Mouse (Mus musculus): Measurements from ENCODE around the gene C130050O18Rik. TPM values are rescaled to one million over a fixed set of nuclear protein-coding genes. Genes with fewer than 3 reads are reported as not detected.

The C130050O18Rik gene
- total RNA-seq, 1 experiment from 2014 or later, result 3.3 TPM

DNA sequence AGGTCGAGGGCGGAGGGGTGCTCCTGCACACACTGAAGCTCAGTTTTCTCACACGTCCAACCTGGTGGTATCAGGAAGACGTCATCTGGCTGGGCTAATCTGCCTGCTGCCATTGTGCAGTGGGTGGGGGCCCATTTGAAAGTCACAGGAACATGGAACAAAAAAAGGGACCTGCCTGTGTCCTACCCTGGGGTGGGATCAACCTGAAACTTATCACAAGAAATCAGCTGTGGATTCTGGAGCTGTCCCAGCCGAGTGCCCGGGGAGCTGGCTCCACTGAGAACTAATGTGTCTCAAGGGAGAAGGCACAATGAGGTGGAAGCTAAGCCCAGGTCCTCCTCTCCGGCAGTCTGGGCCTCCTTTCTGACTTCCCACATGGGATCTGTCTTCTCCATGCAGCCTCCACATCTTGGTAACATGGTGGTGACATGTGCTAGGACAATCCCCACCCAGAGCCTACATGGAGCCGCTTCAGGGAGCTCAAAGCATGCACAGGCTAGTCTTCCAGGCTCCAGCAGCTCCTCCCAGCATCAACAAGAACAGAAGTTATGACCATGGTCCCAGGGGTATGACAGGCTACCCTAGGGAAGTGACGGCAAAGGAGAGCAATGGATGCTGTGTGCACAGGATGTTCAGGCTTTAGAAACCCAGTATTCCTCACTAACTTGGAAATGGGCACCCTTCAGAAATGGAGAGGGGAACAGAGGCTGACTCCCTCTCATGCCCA, 28.9 kb downstream of the C130050O18Rik start:
- no peak for ATAC-seq (replicated peaks in 1 of 2; ENCODE audit: insufficient read depth in 1 of 2, low FRiP score in 2 of 2, low TSS enrichment in 1 of 2, low read depth in 1 of 2, poor library complexity in 2 of 2, severe bottlenecking in 2 of 2)

DNA sequence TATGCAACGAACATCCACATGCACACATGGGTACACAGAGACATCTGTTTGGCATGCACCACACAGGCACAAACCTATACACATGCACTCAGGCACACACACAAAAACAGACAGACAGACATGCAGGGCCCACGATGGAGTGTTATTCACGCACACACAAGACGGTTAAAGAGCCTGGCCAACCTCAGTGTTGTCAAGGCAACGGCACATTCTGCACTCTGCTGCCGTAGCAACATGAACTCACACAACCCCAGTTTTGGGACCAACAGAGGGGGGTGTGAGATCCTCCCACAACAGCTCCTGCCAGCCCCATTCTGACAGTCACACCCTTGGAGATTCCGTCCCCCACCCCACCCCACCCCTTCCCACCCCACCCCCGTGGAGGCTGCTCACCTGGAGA, 29.9 kb downstream of the C130050O18Rik start:
- ATAC-seq (replicated peaks in 1 of 2; ENCODE audit: insufficient read depth in 1 of 2, low FRiP score in 2 of 2, low TSS enrichment in 1 of 2, low read depth in 1 of 2, poor library complexity in 2 of 2, severe bottlenecking in 2 of 2), result no peak

DNA sequence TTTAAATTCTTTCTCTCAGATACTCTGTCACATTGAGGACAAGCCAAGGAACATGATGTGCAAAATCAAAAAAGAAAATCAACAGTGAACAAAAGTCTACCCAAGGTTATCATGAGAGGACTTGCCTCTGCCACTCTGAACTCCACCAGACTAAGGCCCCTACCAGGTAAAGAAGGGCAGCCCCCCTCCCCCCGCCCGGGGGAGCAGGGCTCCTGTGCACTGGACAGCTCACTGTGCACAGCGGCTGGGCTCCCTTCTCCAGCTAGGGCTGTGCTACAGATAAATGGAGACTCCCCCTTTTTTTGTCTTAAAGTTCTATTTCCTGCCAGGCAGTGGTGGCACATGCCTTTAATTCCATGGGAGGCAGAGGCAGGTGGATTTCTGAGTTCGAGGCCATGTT, 32.7 kb downstream of the C130050O18Rik start:
- no peak for ATAC-seq (replicated peaks in 1 of 2; ENCODE audit: insufficient read depth in 1 of 2, low FRiP score in 2 of 2, low TSS enrichment in 1 of 2, low read depth in 1 of 2, poor library complexity in 2 of 2, severe bottlenecking in 2 of 2)

DNA sequence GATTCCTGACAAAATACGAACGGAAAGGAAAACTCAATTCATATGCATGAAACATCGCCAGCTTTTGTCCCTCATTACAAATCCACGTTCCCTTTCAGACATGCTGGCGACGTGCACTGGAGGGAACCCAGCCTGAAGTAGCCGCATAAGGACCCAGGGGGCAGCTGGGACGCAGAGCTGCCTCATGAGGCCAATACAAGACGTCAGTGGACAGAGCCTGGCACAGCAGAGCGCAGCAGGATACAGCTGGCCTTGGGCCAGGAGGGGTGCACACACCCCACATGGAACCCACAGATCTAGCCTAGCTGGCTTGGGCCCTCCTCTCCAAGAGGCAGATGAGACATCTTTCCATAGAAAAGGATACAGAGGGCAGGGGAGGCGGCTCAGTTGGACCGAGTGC, 33.4 kb downstream of the C130050O18Rik start:
- no peak for ATAC-seq (replicated peaks in 1 of 2; ENCODE audit: insufficient read depth in 1 of 2, low FRiP score in 2 of 2, low TSS enrichment in 1 of 2, low read depth in 1 of 2, poor library complexity in 2 of 2, severe bottlenecking in 2 of 2)

DNA sequence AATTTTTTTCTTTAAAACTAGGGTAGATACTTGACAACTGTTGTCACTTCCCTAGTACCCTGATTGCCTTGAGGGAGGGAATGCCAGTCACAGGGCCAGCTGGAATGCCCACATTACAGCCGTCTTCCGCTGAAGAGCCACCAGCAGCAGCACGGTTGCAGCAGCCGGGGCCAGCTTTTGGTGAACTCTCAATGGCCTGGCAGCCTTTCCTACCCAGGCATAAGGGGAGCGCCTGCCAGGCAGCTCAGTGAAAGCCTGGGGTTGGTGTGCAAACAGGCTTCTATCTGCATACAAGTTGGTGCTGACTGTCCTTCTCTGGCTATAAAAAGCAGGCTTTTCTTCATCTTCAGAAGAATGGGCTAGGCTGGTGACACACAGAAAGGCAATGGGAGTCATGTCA, 35.4 kb downstream of the C130050O18Rik start:
- ATAC-seq (replicated peaks in 1 of 2; ENCODE audit: insufficient read depth in 1 of 2, low FRiP score in 2 of 2, low TSS enrichment in 1 of 2, low read depth in 1 of 2, poor library complexity in 2 of 2, severe bottlenecking in 2 of 2), result no peak

DNA sequence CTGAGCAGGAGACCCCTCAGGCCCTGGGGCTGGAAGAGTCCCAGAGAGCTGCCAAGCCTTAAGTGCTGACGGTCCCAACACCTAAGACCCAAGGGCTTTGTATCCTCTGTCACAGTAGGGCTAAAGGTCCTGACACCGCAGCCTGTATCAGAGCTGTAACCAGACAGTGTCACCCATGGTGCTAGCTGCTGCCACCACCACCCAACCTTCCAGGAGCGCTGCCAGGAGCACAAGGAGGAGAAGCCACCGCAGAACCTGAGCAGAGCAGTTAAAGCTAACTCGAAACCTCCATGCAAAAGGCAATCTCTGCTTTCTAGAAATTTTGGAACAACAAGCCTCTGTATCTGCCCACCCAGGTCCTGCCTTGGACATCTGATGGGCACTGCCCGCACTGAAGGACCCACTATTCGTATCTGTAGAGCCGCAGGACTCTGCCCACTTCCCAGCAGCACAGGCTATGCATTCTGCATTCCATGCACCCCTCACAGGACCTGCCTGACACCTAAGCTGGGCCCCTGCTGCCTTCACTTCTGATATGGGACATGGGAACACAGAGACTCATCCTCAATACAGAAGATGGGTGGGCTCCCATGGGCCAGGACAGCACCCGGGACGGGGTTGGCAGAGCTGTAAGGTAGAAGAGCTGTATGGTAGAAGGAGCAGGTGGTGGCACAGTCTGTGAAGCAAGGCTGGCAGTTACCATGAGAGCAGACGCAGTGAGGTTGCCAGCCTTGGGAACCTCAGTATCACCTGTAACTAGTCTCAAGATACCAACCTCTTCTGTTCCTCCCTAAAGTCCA, 36.0 kb downstream of the C130050O18Rik start:
- ATAC-seq (replicated peaks in 1 of 2; ENCODE audit: insufficient read depth in 1 of 2, low FRiP score in 2 of 2, low TSS enrichment in 1 of 2, low read depth in 1 of 2, poor library complexity in 2 of 2, severe bottlenecking in 2 of 2), result no peak

DNA sequence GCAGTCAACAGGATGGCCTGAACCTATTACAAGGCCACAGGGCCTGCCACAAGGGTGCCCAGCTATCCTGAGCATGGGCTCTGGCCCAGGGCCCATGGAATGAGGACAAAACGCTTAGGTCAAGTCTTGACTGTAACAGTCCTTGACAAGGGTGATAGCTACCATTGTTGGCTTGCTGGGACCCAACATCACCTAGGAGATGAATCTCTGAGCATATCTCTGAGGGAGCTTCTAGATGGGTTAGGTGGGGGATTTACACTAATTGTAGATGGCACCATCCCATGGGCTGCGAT, 36.6 kb downstream of the C130050O18Rik start:
- no peak for ATAC-seq (replicated peaks in 1 of 2; ENCODE audit: insufficient read depth in 1 of 2, low FRiP score in 2 of 2, low TSS enrichment in 1 of 2, low read depth in 1 of 2, poor library complexity in 2 of 2, severe bottlenecking in 2 of 2)

DNA sequence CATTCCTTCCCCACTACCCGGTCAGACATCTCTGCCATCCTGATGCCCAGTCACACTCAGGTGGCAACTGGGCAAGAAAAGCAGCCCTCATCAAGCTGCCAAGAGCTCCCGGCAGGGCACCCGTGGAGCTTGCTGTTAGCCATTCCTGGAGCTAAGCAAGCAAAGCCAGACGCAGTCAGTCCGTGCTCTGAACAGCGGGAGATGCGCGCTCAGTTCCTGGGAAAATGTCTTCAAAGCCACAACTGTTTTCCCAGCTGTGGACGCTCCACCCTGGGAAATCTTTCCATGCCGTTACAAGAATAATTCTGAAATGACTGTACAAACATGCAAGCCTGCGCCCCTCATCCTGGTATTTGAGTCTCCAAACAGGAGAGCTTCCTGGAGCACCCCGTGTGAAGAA, 37.3 kb downstream of the C130050O18Rik start:
- no peak for ATAC-seq (replicated peaks in 1 of 2; ENCODE audit: insufficient read depth in 1 of 2, low FRiP score in 2 of 2, low TSS enrichment in 1 of 2, low read depth in 1 of 2, poor library complexity in 2 of 2, severe bottlenecking in 2 of 2)

DNA sequence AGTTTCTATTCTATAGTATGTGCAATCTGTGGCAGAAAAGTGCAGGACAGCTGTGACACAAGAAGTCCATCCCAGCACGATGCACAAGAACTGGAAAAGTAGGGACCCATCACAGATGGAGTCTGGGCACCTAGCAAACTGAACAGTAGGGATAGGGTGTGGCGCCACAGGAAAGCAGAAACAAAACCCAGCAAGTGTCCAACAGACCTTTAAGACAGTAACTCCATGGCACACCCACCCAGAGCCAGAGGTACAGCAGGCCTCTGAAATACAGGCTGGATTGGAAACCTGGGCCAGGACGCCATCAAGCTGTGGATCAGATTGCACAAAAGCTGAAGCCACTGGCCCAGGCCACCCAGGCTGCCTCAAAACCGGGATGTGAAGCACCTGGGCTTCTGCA, 37.9 kb downstream of the C130050O18Rik start:
- ATAC-seq (replicated peaks in 1 of 2; ENCODE audit: insufficient read depth in 1 of 2, low FRiP score in 2 of 2, low TSS enrichment in 1 of 2, low read depth in 1 of 2, poor library complexity in 2 of 2, severe bottlenecking in 2 of 2), result no peak

DNA sequence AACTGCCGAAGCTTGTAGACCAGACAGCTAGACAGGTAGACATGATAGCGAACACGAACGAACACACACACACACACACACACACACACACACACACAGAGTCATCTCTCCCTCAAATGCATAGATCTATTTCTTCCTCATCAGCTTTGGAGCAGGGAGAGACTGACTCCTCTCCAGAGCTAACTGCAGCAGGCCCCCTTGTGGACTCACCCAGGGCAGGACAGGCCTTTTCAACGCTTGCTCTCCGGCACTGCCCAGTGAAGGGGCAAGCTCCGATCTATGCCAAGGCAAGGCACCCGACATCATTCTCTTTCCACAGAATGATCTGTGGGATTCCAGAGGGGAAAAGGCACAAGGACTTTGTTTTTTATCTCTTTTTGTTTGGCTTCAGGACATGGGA, 40.2 kb downstream of the C130050O18Rik start:
- ATAC-seq (replicated peaks in 1 of 2; ENCODE audit: insufficient read depth in 1 of 2, low FRiP score in 2 of 2, low TSS enrichment in 1 of 2, low read depth in 1 of 2, poor library complexity in 2 of 2, severe bottlenecking in 2 of 2), result no peak

DNA sequence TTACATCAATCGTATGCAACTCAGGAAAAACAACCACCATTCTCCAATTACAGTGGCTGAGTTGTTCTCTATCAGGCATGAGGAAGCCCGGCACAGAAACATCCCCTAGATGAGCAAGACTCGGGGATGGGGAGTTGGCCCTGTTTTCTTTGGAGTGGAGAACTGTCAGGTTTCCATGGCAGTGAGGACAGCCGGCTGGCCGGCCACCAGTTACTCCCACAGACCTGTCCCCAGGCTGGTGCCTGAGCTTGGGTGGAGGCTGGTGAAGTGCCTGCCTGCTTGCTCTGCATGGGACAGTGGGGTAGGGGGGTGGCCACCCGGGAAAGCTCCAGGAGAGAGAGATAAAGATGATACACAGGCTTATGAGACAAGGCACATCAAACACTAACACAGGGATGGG, 42.9 kb downstream of the C130050O18Rik start:
- no peak for ATAC-seq (replicated peaks in 1 of 2; ENCODE audit: insufficient read depth in 1 of 2, low FRiP score in 2 of 2, low TSS enrichment in 1 of 2, low read depth in 1 of 2, poor library complexity in 2 of 2, severe bottlenecking in 2 of 2)

DNA sequence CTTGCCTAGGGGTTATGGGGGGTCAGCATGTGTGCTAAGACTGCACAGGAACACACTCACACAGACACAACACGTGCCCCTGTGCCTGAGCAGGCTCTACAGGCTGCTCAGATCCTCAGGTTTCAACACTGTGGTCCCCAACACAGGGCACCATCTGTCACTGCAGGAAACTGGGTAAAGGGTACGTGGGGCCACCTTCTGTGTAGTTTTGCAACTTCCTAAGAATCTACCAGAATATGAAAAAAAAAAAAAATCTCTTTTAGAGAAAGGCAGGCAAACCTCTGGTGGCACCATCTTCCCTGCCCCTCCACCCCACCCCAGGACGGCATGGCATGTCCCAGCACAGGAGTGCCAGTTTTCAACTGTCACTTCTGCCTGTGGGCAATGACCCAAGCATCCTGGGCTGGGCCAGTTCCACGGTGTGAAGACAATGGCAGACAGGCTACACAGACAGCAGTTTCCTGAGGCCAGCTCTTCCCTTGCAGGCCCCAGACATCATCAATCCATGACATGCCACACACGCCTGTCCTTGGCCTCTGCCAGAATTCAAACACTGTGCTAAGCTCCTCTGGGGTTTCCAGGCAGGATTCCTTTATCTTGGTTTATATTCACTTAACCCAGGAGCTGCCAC, 44.2 kb downstream of the C130050O18Rik start:
- peak; percentile 87 to 93 for ATAC-seq (replicated peaks in 1 of 2; ENCODE audit: insufficient read depth in 1 of 2, low FRiP score in 2 of 2, low TSS enrichment in 1 of 2, low read depth in 1 of 2, poor library complexity in 2 of 2, severe bottlenecking in 2 of 2)

DNA sequence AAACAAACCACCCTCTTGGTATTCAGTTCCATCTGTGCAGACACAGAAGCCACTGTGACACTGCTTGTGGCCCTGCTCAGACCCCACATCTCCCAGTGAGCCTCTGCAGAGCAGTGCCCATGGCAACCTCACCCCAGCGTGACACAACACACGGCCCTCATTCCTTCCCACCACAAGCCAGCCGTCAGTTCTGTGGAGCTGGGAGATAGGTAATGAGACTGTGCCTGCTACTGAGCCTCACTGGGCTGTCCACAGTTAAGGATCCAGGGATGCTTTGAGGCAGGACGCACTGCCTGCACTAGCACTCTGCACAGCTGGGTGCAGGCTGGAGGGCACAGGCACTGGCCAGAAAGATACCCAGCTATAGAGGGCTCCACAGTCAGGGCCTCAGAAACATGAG, 44.8 kb downstream of the C130050O18Rik start:
- ATAC-seq (replicated peaks in 1 of 2; ENCODE audit: insufficient read depth in 1 of 2, low FRiP score in 2 of 2, low TSS enrichment in 1 of 2, low read depth in 1 of 2, poor library complexity in 2 of 2, severe bottlenecking in 2 of 2), result peak; percentile 12 to 47; a peak in 3 of 4 replicates

DNA sequence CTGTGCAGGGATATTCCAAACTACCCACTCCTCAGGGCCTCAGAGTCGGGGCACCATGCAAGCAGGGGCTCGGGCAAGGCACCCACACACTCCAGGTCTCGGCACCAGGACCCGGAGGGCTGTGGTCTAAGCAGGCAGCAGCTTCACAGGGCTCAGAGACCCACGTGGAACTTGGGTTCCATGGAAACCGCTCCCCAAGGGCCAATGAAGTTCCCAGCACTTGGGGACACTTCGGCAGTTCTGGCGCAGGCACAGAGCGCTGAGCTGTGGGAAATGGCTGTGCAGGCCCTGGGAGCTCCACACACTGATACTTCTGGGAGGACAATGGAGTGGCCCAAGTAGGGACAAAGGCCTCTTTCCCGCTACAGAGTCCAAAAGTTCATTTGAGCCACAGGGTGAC, 48.0 kb downstream of the C130050O18Rik start:
- ATAC-seq (replicated peaks in 1 of 2; ENCODE audit: insufficient read depth in 1 of 2, low FRiP score in 2 of 2, low TSS enrichment in 1 of 2, low read depth in 1 of 2, poor library complexity in 2 of 2, severe bottlenecking in 2 of 2), result no peak

DNA sequence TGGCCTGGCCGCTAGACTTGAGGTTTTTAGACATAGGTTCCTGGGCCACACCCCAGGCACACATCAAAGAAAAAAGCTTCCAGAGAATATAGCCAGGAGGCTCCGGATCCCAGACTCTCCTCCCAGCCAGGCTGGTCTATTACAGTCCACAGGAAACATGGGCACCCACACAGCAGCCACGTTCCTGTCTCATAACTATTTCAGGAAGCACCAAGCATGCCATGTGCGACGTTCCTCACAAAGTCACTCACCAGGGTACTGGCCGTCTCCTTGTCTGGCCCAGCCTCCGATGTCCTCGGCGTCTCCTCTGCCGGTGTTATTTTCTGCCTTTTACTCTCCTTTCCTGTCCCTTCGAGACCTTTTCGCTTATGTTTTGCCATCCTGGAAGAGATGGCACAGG, 50.1 kb downstream of the C130050O18Rik start:
- ATAC-seq (replicated peaks in 1 of 2; ENCODE audit: insufficient read depth in 1 of 2, low FRiP score in 2 of 2, low TSS enrichment in 1 of 2, low read depth in 1 of 2, poor library complexity in 2 of 2, severe bottlenecking in 2 of 2), result no peak

DNA sequence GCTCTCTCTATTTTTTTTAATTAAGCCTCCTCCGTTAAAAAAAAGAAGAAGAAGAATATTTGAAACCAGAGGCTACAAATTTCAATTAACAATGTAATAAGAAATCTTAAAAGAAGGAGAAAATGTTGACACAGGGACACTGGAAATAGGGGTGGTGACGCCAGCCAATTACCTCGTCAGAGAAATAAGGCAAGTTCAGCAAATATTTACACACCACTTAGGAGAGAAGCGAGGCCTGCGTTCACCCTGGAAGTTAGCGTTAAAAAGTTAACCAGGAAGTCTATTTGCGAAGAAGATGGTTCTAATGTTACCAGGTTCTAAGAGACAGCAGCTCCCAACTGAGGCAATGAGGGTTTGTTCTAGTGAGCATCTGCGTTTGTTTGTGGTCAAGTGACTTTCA, 52.2 kb downstream of the C130050O18Rik start:
- no peak for ATAC-seq (replicated peaks in 1 of 2; ENCODE audit: insufficient read depth in 1 of 2, low FRiP score in 2 of 2, low TSS enrichment in 1 of 2, low read depth in 1 of 2, poor library complexity in 2 of 2, severe bottlenecking in 2 of 2)

DNA sequence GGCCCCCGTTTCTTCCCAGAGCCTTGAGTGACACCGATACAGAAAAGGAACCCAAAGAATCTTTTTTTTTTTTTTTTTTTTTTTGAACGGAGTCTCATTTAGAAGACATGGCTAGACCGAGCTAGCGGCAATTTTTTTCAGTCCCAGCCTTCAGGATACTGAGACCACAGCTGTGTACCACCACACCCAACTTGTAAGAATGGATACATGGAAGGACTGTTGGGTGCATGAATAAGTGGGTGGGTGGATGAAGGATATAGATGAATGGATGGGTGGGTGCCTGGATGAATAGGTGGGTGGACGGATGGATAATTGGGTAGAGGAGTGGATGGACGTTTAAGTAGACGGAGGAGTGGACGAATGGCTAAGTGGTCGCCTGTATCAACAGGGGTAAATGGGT, 54.9 kb downstream of the C130050O18Rik start:
- ATAC-seq (replicated peaks in 1 of 2; ENCODE audit: insufficient read depth in 1 of 2, low FRiP score in 2 of 2, low TSS enrichment in 1 of 2, low read depth in 1 of 2, poor library complexity in 2 of 2, severe bottlenecking in 2 of 2), result no peak

DNA sequence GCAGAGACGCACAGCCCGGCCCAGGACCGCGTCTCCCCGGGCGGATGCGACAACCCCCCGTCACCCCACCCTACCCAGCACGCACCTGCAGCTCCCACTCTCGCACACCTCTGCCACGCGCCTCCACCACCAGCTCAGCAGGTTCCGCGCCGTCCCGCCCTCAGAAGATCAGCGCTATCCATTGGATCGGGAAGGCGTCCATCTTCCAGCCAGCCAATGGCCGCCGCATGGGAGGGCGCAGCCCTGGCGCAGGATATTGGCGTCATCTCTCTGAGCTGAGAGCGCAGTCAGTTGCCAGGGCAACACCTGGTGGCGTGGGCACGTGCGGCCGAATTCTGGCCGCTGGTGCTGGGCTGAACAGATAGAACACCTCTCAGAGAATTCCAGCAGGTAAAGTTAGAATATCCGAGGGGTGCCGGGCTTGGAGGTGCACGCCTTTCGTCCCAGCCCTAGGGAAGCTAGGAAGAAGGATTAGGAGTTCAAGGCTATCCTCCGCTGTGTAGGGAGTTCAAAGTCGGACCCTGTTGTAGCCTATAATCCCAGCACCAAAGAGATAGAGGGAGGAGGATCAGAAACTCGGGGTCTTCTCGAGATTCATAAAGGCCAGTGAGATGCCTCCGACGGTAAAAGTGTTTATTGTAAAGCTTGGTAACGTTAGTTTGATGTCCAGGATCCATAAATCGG, 55.4 kb downstream of the C130050O18Rik start, which contains the start of gene 3110082I17Rik:
Gene 3110082I17Rik (minus strand): TSS at position 144 of the 684 bp plus-strand sequence.
- peak; percentile 99 to 100 for ATAC-seq (replicated peaks in 1 of 2; ENCODE audit: insufficient read depth in 1 of 2, low FRiP score in 2 of 2, low TSS enrichment in 1 of 2, low read depth in 1 of 2, poor library complexity in 2 of 2, severe bottlenecking in 2 of 2)
